Mouse (Mus musculus): Measurements from ENCODE around the gene Tmem213. TPM values are rescaled to one million over a fixed set of nuclear protein-coding genes. Genes with fewer than 3 reads are reported as not detected.

Tmem213 gene
- total RNA-seq, 4 experiments from 2014 or later: not detected

GRCm38 (mm10) chr6:38116107-38116770, 7.2 kb downstream of the Tmem213 start:
- DNase-seq (ENCODE audit: low spot score): no peak

GRCm38 (mm10) chr6:38118341-38118740, 9.3 kb downstream of the Tmem213 start:
- no peak for DNase-seq (ENCODE audit: low spot score)

GRCm38 (mm10) chr6:38120681-38121371, 11.8 kb downstream of the Tmem213 start:
- DNase-seq (ENCODE audit: low spot score): no peak

GRCm38 (mm10) chr6:38121843-38122242, 12.8 kb downstream of the Tmem213 start:
- no peak for DNase-seq (ENCODE audit: low spot score)

GRCm38 (mm10) chr6:38122791-38123190, 13.7 kb downstream of the Tmem213 start:
- DNase-seq (ENCODE audit: low spot score): no peak

GRCm38 (mm10) chr6:38123471-38124206, 14.6 kb downstream of the Tmem213 start:
- DNase-seq (ENCODE audit: low spot score): no peak

GRCm38 (mm10) chr6:38124207-38124835, 15.3 kb downstream of the Tmem213 start, which contains the start of gene Atp6v0a4:
Gene Atp6v0a4, minus strand, starts transcription at chr6:38124586.
- no peak for DNase-seq (ENCODE audit: low spot score)

- DNase-seq (ENCODE audit: low spot score): no peak
Observed at GRCm38 (mm10) chr6:38124882-38125281, 15.8 kb downstream of the Tmem213 start.

- no peak for DNase-seq (ENCODE audit: low spot score)
Observed at GRCm38 (mm10) chr6:38125462-38125861, 16.4 kb downstream of the Tmem213 start.

GRCm38 (mm10) chr6:38128115-38128514, 19.1 kb downstream of the Tmem213 start:
- no peak for DNase-seq (ENCODE audit: low spot score)

- no peak for DNase-seq (ENCODE audit: low spot score)
Observed at GRCm38 (mm10) chr6:38129883-38130282, 20.8 kb downstream of the Tmem213 start.

- peak; percentile 56 for DNase-seq (ENCODE audit: low spot score)
Observed at GRCm38 (mm10) chr6:38131801-38132231, 22.8 kb downstream of the Tmem213 start.

- DNase-seq (ENCODE audit: low spot score): peak; percentile 50
Observed at GRCm38 (mm10) chr6:38134806-38135559, 25.9 kb downstream of the Tmem213 start.

GRCm38 (mm10) chr6:38139086-38139485, 30.0 kb downstream of the Tmem213 start:
- DNase-seq (ENCODE audit: low spot score): no peak

GRCm38 (mm10) chr6:38140402-38140801, 31.3 kb downstream of the Tmem213 start:
- DNase-seq (ENCODE audit: low spot score): no peak

GRCm38 (mm10) chr6:38144161-38144998, 35.3 kb downstream of the Tmem213 start:
- DNase-seq (ENCODE audit: low spot score): peak; percentile 78

- DNase-seq (ENCODE audit: low spot score): no peak
Observed at GRCm38 (mm10) chr6:38145463-38146065, 36.5 kb downstream of the Tmem213 start.

- DNase-seq (ENCODE audit: low spot score): no peak
Observed at GRCm38 (mm10) chr6:38147301-38147700, 38.2 kb downstream of the Tmem213 start.

- no peak for DNase-seq (ENCODE audit: low spot score)
Observed at GRCm38 (mm10) chr6:38148626-38149025, 39.6 kb downstream of the Tmem213 start.

GRCm38 (mm10) chr6:38149483-38149882, 40.4 kb downstream of the Tmem213 start:
- DNase-seq (ENCODE audit: low spot score): no peak

Measured in heart, adult 8-10 months (tissue).